Mouse (Mus musculus) kidney, adult 2 months (tissue): ENCODE data around the gene Ctnnbl1.

ENCODE experiments used
- CTCF ChIP-seq: fragments of 200-500 bp; conservative IDR thresholded peaks from 2 replicates; pipeline ENCODE4 v1.5.1; 2011; ENCODE audit warnings: low read depth, mild to moderate bottlenecking, control low read depth, low read length, moderate library complexity, mixed read lengths; ENCODE audit not compliant: insufficient read depth, insufficient read length
- POLR2A ChIP-seq: fragments of 200-500 bp; IDR thresholded peaks from one replicate; pipeline ENCODE4 v1.6.1; 2011; ENCODE audit warnings: low read depth, low read length, control low read depth

DNA sequence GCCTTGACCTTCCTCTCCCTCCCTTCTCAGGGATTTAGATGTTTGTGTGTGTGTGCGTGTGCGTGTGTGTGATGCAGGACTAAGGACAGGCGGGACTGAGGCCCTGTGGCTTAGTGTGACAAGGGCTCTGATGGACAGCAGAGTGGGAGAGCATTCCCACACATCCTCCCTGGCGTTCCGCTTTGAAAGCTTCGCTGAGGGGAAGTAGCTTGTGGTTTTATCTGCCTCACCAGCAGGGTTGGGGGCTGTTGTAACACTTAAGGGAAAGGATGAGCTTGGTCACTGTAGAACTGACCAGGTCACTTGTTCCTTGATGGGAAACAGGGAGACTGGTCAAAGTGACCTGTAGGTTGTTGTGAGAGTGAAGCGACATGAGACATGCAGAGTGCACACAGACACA lies 121.1 kb downstream of the Ctnnbl1 start:
- TF ChIP-seq POLR2A (no peak), CTCF (no peak)
